Mouse (Mus musculus) kidney, adult 9 months (tissue): Measurements from ENCODE around the gene Bpifb6.

Experiments used
- DNase-seq: peaks from one replicate; pipeline ENCODE4 v3.0.0; 2022

Bpifb6 gene

GRCm38 (mm10) chr2:153900088-153900487 lies at the start of gene Bpifb6:
TSS of gene Bpifb6 (plus strand) at chr2:153900388.
- no peak for DNase-seq

GRCm38 (mm10) chr2:153851030-153851360 lies 49.2 kb upstream of the Bpifb6 start:
- DNase-seq: peak; percentile 62

GRCm38 (mm10) chr2:153853544-153853943 lies 46.6 kb upstream of the Bpifb6 start:
- DNase-seq: no peak

GRCm38 (mm10) chr2:153859581-153859980 lies 40.6 kb upstream of the Bpifb6 start:
- DNase-seq: no peak

GRCm38 (mm10) chr2:153860315-153860714 lies 39.9 kb upstream of the Bpifb6 start:
- no peak for DNase-seq

GRCm38 (mm10) chr2:153860715-153861114 lies 39.5 kb upstream of the Bpifb6 start:
- DNase-seq: no peak

GRCm38 (mm10) chr2:153861960-153862359 lies 38.2 kb upstream of the Bpifb6 start:
- DNase-seq: no peak

GRCm38 (mm10) chr2:153870984-153871383 lies 29.2 kb upstream of the Bpifb6 start, which contains the start of gene Sun5:
TSS of gene Sun5 (minus strand) at chr2:153871084.
- no peak for DNase-seq

- DNase-seq: no peak
Measured at GRCm38 (mm10) chr2:153874745-153875144, 25.4 kb upstream of the Bpifb6 start, which contains the start of gene Bpifb2. TSS of gene Bpifb2 (plus strand) at chr2:153875045.

GRCm38 (mm10) chr2:153899111-153899510 lies 1.1 kb upstream of the Bpifb6 start:
- no peak for DNase-seq

GRCm38 (mm10) chr2:153902726-153903125 lies 2.5 kb downstream of the Bpifb6 start:
- DNase-seq: no peak

GRCm38 (mm10) chr2:153906626-153907025 lies 6.4 kb downstream of the Bpifb6 start:
- DNase-seq: no peak

- DNase-seq: no peak
Measured at GRCm38 (mm10) chr2:153914151-153914550, 14.0 kb downstream of the Bpifb6 start.

GRCm38 (mm10) chr2:153917930-153918329 lies 17.7 kb downstream of the Bpifb6 start, which contains the start of gene Bpifb3:
TSS of gene Bpifb3 (plus strand) at chr2:153918230.
- DNase-seq: no peak

GRCm38 (mm10) chr2:153921246-153921645 lies 21.1 kb downstream of the Bpifb6 start:
- no peak for DNase-seq

- DNase-seq: peak; percentile 43
Measured at GRCm38 (mm10) chr2:153929871-153930413, 29.8 kb downstream of the Bpifb6 start.

GRCm38 (mm10) chr2:153931125-153931524 lies 30.9 kb downstream of the Bpifb6 start:
- no peak for DNase-seq

- DNase-seq: no peak
Measured at GRCm38 (mm10) chr2:153933311-153933710, 33.1 kb downstream of the Bpifb6 start.

GRCm38 (mm10) chr2:153935348-153935747 lies 35.2 kb downstream of the Bpifb6 start:
- no peak for DNase-seq

GRCm38 (mm10) chr2:153937843-153938242 lies 37.7 kb downstream of the Bpifb6 start, which contains the start of gene Bpifb4:
TSS of gene Bpifb4 (plus strand) at chr2:153938212.
- DNase-seq: no peak

GRCm38 (mm10) chr2:153943537-153943936 lies 43.3 kb downstream of the Bpifb6 start:
- DNase-seq: peak; percentile 49

- no peak for DNase-seq
Measured at GRCm38 (mm10) chr2:153944567-153944966, 44.4 kb downstream of the Bpifb6 start.

GRCm38 (mm10) chr2:153952897-153953296 lies 52.7 kb downstream of the Bpifb6 start:
- DNase-seq: peak; percentile 60

- peak; percentile 25 for DNase-seq
Measured at GRCm38 (mm10) chr2:153953836-153954235, 53.6 kb downstream of the Bpifb6 start.
